Mouse (Mus musculus): ENCODE results near the gene Bivm. TPM values are rescaled to one million over a fixed set of nuclear protein-coding genes. Genes with fewer than 3 reads are reported as not detected.

Gene Bivm
- polyA plus RNA-seq, 1 experiment from 2014 or later = 6.1 TPM

Other genes with a start within 250 kb of the Bivm start
- 43.7 and 44.9 TPM in 2 replicates for gene Tpp2, start 185.3 kb upstream of the Bivm start, polyA plus RNA-seq (2016; fragmentation: Nextera tagmentation; extraction: Ambion mirVana)
- 0.12 and 0.29 TPM in 2 replicates for gene Mettl21c, start 98.9 kb upstream of the Bivm start, polyA plus RNA-seq (2016; fragmentation: Nextera tagmentation; extraction: Ambion mirVana)
- 0.20 and 0.23 TPM in 2 replicates for gene Gm8251, start 57.0 kb upstream of the Bivm start, polyA plus RNA-seq (2016; fragmentation: Nextera tagmentation; extraction: Ambion mirVana)
- gene Tex30, start 16.5 kb upstream of the Bivm start, polyA plus RNA-seq (2016; fragmentation: Nextera tagmentation; extraction: Ambion mirVana) = 76.5 and 83.8 TPM in 2 replicates
- gene Kdelc1, start 149 bp upstream of the Bivm start, polyA plus RNA-seq (2016; fragmentation: Nextera tagmentation; extraction: Ambion mirVana) = 26.6 and 28.5 TPM in 2 replicates
- gene Ercc5, start 28.8 kb downstream of the Bivm start, polyA plus RNA-seq (2016; fragmentation: Nextera tagmentation; extraction: Ambion mirVana) = 10.6 and 11.1 TPM in 2 replicates
- not detected in 2 replicates for gene Mettl21e, start 100.0 kb downstream of the Bivm start, polyA plus RNA-seq (2016; fragmentation: Nextera tagmentation; extraction: Ambion mirVana)